Mouse (Mus musculus) hindbrain, embryonic 13.5 days (tissue): ENCODE data around the gene Mfap5. TPM values are rescaled to one million over a fixed set of nuclear protein-coding genes. Genes with fewer than 3 reads are reported as not detected.
"Not testable (repeated sequence)": the region's sequence is repeated elsewhere in the genome, so short reads cannot be mapped to it uniquely, and the experiment has no call there.

Source experiments
- ATAC-seq: fragments of 200-750 bp; cut with Nextera tagmentation; 2 replicates; pipeline ENCODE4 v1.8.0; 2017; ENCODE audit warnings: moderate TSS enrichment; ENCODE audit not compliant: low FRiP score
- H3K27ac ChIP-seq: fragments of 300-500 bp; sonication (generic); 2 replicates; pipeline ENCODE4 v1.5.1; 2015; ENCODE audit warnings: inconsistent platforms, mild to moderate bottlenecking, moderate library complexity
- H3K27me3 ChIP-seq: fragments of 300-500 bp; sonication (generic); 2 replicates; pipeline ENCODE4 v1.6.1; 2015; ENCODE audit warnings: mild to moderate bottlenecking, inconsistent platforms
- H3K36me3 ChIP-seq: fragments of 300-500 bp; sonication (generic); 2 replicates; pipeline ENCODE4 v1.6.1; 2015; ENCODE audit warnings: mild to moderate bottlenecking, inconsistent platforms
- H3K4me1 ChIP-seq: fragments of 300-500 bp; sonication (generic); replicated peaks from 2 replicates; pipeline ENCODE4 v1.6.1; 2015; ENCODE audit warnings: inconsistent platforms
- H3K4me2 ChIP-seq: fragments of 300-500 bp; sonication (generic); 2 replicates; pipeline ENCODE4 v1.6.1; 2015; ENCODE audit warnings: inconsistent platforms, mild to moderate bottlenecking, moderate library complexity
- H3K4me3 ChIP-seq: fragments of 300-500 bp; sonication (generic); 2 replicates; pipeline ENCODE4 v1.5.1; 2015; ENCODE audit warnings: mild to moderate bottlenecking, inconsistent platforms
- H3K9ac ChIP-seq: fragments of 300-500 bp; sonication (generic); 2 replicates; pipeline ENCODE4 v1.6.1; 2015; ENCODE audit warnings: mild to moderate bottlenecking, inconsistent platforms
- H3K9me3 ChIP-seq: fragments of 300-500 bp; sonication (generic); 2 replicates; pipeline ENCODE4 v1.6.1; 2016; ENCODE audit warnings: inconsistent platforms
- WGBS: fragments of 180-500 bp; shearing (Covaris S2); methylation state at CpG from one replicate; pipeline ENCODE4 v1.1.7; 2015; 5-methylcytosine and 5-hydroxymethylcytosine counted together
- polyA plus RNA-seq: library from polyadenylated mRNA; unstranded; fragments of >200 nt; fragmentation: Nextera tagmentation; extraction: Ambion mirVana; gene quantifications from 2 replicates; pipeline ENCODE4 v1.2.1, GENCODE M21; 2015

Mfap5 gene
- polyA plus RNA-seq, 1 experiment from 2014 or later: 1.9 TPM

GRCm38 (mm10) chr6:122492479-122492878 is 13.2 kb upstream of the Mfap5 start:
- Histone ChIP-seq H3K4me2 (no peak overlapping the region), H3K4me1 (peaks cover 45% of the 10 kb centered on the region)
- WGBS: 38% methylated on average over 6 of the region's 6 CpGs

GRCm38 (mm10) chr6:122493799-122494472 is 11.7 kb upstream of the Mfap5 start:
- H3K4me1 ChIP-seq: peaks cover 45% of the 10 kb centered on the region

More at GRCm38 (mm10) chr6:122492479-122492878, 13.2 kb upstream of the Mfap5 start:
- Histone ChIP-seq H3K27me3 (0 out of 2 replicates have a peak, but pooled peaks cover 9% of the 10 kb centered on the region), H3K36me3 (no peaks in the 10 kb centered on the region), H3K27ac (no peak overlapping the region), H3K9ac (no peak overlapping the region), H3K4me3 (peak overlapping the region; percentile 39; the same call in 1 of the 2 replicates), H3K9me3 (no peaks in the 10 kb centered on the region)
- no peak for ATAC-seq

DNA sequence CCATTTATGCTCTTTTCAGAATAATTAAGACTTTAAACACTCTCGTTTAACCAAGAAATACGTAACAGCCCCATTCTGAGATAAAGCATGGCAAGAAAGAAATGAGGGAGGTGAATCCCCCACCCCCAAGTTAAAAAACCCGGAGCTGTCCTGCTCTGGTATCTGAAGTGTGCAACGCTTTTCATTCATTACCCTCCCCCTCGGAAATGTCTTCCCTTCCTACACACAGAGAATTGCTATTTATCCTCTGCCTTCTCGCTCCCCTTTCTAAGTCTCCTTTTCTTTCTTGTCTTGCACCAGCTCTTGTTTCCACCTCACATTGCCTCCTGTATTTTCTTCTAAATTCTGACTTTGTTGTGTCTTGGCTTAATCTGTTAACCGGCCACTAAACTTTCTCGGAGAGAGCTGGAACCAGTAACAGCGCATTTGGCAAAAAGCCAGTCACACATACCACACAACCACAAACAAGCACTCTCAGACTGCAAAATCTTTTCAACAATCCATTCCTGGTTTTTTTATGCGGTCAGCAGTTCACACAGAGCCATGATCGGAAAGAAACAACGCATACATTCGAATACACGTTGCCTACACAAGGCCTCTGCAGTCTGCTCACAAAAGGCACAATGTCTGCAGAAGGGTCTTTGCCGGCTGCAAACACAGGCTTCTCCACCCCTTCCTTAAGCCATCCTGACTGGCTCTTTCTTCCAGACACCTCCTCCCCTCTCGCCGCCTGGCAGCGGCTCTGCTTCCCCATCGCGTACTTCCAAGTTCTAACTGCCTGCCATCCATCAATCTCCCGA is 10.4 kb upstream of the Mfap5 start:
- WGBS: 5% methylated on average over 21 of the region's 21 CpGs

More at GRCm38 (mm10) chr6:122493799-122494472, 11.7 kb upstream of the Mfap5 start:
- Histone ChIP-seq H3K4me2 (no peak overlapping the region), H3K27ac (peak overlapping the region; percentile 75; the same call in 1 of the 2 replicates), H3K9ac (no peak overlapping the region), H3K9me3 (no peaks in the 10 kb centered on the region), H3K4me3 (no peak overlapping the region), H3K27me3 (0 out of 2 replicates have a peak, but pooled peaks cover 11% of the 10 kb centered on the region), H3K36me3 (no peaks in the 10 kb centered on the region)
- ATAC-seq: no peak
- WGBS: 33% methylated on average over 6 of the region's 6 CpGs

GRCm38 (mm10) chr6:122496501-122496900 is 9.1 kb upstream of the Mfap5 start:
- 38% methylated on average over 5 of the region's 5 CpGs for WGBS
- peak overlapping the region; percentile 25; the same call in 1 of the 2 replicates for H3K4me2 ChIP-seq
- peaks cover 38% of the 10 kb centered on the region for H3K4me1 ChIP-seq
- H3K27me3 ChIP-seq: 0 out of 2 replicates have a peak, but pooled peaks cover 11% of the 10 kb centered on the region
- no peak for ATAC-seq
- H3K27ac ChIP-seq: peak overlapping the region; percentile 75
- H3K9me3 ChIP-seq: no peaks in the 10 kb centered on the region
- no peaks in the 10 kb centered on the region for H3K36me3 ChIP-seq
- no peak overlapping the region for H3K9ac ChIP-seq
- H3K4me3 ChIP-seq: no peak overlapping the region

More for the DNA sequence above, 10.4 kb upstream of the Mfap5 start:
- 0 out of 2 replicates have a peak, but pooled peaks cover 11% of the 10 kb centered on the region for H3K27me3 ChIP-seq
- no peaks in the 10 kb centered on the region for H3K9me3 ChIP-seq
- peak overlapping the region; percentile 75 for H3K27ac ChIP-seq
- peak overlapping the region; percentile 37 for H3K4me2 ChIP-seq
- ATAC-seq: peak; percentile 73
- no peaks in the 10 kb centered on the region for H3K36me3 ChIP-seq
- peak overlapping the region; percentile 7; the same call in 1 of the 2 replicates for H3K4me3 ChIP-seq
- H3K9ac ChIP-seq: 0 out of 2 replicates have a peak overlapping the region, but pooled peaks have one; percentile 30
- peaks cover 45% of the 10 kb centered on the region for H3K4me1 ChIP-seq

DNA sequence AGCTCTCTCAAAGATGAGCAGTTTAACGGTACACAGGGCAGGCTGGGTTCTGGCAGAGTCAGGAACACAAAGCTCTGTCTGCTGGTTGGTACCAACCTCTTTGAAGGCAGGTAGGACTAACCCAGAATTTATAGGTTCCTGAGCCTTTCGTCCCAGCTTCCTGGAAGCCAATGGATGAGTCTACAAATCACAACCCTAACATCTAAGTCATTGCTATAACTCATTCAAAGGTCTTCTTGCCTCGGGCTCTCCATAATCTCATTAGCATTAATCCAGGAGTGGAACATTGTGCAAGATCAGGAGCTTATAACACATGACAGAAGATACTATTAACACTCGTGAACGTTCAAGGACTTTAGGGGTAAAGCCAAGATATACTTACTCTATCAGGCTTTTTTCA is 7.0 kb upstream of the Mfap5 start, which contains the start of gene Rimklb:
TSS of gene Rimklb (minus strand) at position 101 of the 400 bp plus-strand sequence.
- WGBS: 84% methylated on average over 5 of the region's 5 CpGs
- ATAC-seq: no peak

DNA sequence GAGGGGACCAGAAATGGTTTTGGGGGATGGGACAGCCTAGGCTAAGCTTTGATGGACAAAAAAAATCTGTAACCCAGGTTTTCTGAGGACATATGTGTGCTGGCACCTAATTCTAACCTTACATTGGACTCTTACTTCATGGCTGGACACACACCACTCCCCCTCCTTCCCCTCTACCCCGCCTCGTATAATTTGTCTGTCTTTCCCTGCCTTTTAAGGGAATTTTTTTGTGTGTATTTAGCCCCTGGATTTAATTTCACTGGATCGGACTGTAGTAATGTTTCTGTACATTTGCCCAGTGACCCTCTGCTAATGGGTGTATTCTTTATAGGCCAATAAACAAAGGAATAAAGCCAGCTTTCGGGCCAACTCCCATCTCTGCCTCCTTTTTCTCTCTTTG is 604 bp upstream of the Mfap5 start:
- no peak for ATAC-seq
- Histone ChIP-seq H3K9ac (no peak overlapping the region), H3K4me2 (no peak overlapping the region), H3K9me3 (no peaks in the 10 kb centered on the region), H3K27ac (no peak overlapping the region), H3K27me3 (no peaks in the 10 kb centered on the region), H3K4me1 (no peaks in the 10 kb centered on the region), H3K4me3 (no peak overlapping the region), H3K36me3 (no peaks in the 10 kb centered on the region)
- 80% methylated on average over 4 of the region's 4 CpGs for WGBS

More for the DNA sequence above, 7.0 kb upstream of the Mfap5 start, which contains the start of gene Rimklb:
- no peak within 1 kb of the TSS for H3K9ac ChIP-seq
- H3K36me3 ChIP-seq: no peaks in the 10 kb centered on the region
- H3K4me2 ChIP-seq: no peak within 1 kb of the TSS
- H3K4me1 ChIP-seq: peaks cover 30% of the 10 kb centered on the region
- H3K4me3 ChIP-seq: no peak within 1 kb of the TSS
- no peak within 1 kb of the TSS for H3K27ac ChIP-seq
- H3K27me3 ChIP-seq: 0 out of 2 replicates have a peak, but pooled peaks cover 3% of the 10 kb centered on the region
- H3K9me3 ChIP-seq: no peaks in the 10 kb centered on the region

GRCm38 (mm10) chr6:122508494-122508893 is 2.8 kb downstream of the Mfap5 start:
- Histone ChIP-seq H3K36me3 (no peaks in the 10 kb centered on the region), H3K27ac (no peak overlapping the region), H3K4me3 (no peak overlapping the region), H3K4me2 (no peak overlapping the region), H3K27me3 (no peaks in the 10 kb centered on the region), H3K4me1 (no peaks in the 10 kb centered on the region), H3K9me3 (no peaks in the 10 kb centered on the region), H3K9ac (no peak overlapping the region)
- 85% methylated on average over 8 of the region's 8 CpGs for WGBS
- no peak for ATAC-seq

DNA sequence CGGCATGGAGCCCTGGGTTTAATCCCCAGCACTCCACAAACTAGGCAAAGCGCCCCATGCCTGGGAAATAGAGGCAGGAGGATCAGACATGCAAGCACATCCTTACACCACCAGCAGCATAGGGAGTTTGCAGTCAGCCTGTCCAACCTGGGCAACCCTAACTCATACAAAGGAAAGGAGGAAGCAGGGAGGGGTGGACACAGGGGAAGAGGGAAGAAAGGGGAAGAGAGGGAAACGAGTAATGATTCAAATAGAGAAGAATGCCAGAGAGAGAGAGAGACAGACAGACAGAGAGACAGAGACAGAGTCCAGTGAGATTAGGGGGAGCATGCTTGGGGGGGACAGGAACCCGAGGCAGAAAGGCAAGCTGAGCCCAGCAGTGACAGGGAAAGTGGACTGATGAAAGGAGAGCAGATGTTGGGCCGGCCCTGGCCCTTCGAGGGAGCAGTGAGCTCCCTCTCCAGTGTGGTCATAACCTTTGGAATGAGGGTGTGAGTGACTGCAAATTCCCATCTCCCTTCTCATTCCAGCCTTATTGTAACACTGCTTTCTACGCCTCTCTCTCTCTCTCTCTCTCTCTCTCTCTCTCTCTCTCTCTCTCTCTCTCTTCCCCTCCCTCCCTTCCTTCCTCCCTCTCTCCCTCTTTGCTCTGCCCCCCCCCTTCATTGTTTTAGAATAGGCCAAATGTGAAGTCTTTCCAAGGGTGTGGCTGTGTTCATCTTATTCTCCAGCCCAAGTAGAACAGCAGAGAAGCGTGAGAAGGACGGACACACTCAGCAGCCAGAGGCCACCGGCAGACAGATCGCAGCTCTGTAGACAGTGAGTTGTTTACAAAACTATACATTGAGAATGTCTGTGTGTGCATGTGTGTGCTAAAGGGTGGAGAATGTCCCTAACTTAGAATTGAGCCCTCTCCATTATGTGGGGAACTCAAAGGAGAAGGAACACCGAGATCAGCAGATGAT is 7.6 kb downstream of the Mfap5 start:
- no peaks in the 10 kb centered on the region for H3K27me3 ChIP-seq
- ATAC-seq: no peak
- H3K4me2 ChIP-seq: no peak overlapping the region
- no peaks in the 10 kb centered on the region for H3K9me3 ChIP-seq
- no peak overlapping the region for H3K9ac ChIP-seq
- no peak overlapping the region for H3K4me3 ChIP-seq
- WGBS: 71% methylated on average over 12 of the region's 12 CpGs
- no peaks in the 10 kb centered on the region for H3K4me1 ChIP-seq
- H3K27ac ChIP-seq: no peak overlapping the region
- H3K36me3 ChIP-seq: no peaks in the 10 kb centered on the region

- 90% methylated on average over 3 of the region's 3 CpGs for WGBS
- Histone ChIP-seq H3K9ac (no peak overlapping the region), H3K4me3 (no peak overlapping the region), H3K4me2 (no peak overlapping the region), H3K4me1 (no peaks in the 10 kb centered on the region), H3K36me3 (no peaks in the 10 kb centered on the region), H3K27me3 (no peaks in the 10 kb centered on the region), H3K27ac (no peak overlapping the region), H3K9me3 (no peaks in the 10 kb centered on the region)
- ATAC-seq: no peak
Measured at GRCm38 (mm10) chr6:122514312-122514711, 8.7 kb downstream of the Mfap5 start.

DNA sequence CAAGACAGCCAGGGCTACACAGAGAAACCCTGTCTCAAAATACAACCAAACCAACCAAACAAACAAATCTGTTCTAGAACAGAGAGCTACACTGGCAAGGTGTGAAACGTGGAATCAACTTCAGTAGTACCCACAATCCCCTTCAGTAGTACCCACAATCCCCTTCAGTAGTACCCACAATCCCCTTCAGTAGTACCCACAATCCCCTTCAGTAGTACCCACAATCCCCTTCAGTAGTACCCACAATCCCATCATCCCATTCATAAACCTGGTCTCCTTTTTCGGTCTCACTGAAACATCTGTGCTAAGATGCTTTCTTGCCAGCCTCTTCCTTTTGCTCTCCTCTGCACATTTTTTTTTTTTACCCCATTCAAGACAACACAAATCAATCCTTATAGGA is 10.1 kb downstream of the Mfap5 start:
- not testable (repeated sequence) for ATAC-seq
- 96% methylated on average over 2 of the region's 2 CpGs for WGBS

DNA sequence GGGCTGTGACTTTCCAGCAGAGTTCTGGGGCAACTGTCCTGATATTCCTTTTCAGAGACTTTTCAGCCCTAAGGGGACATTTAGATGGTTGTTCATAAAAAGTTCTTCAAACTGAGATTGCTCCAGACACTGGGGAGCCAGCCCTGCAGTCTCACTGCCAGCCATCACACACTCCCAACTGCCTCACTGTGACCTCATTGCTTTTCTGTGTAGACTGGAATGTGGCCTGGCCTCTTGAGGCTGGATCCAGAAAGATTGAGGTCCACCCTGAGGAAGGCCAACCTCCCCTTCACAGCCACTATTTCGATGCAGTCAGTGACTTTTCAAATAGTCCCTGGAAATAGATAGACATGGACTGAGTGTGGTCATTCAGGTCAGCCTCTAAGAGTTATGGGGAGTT is 12.0 kb downstream of the Mfap5 start:
- Histone ChIP-seq H3K27ac (no peak overlapping the region), H3K4me1 (no peaks in the 10 kb centered on the region), H3K4me2 (no peak overlapping the region), H3K36me3 (no peaks in the 10 kb centered on the region), H3K9ac (no peak overlapping the region), H3K4me3 (no peak overlapping the region), H3K27me3 (no peaks in the 10 kb centered on the region), H3K9me3 (no peaks in the 10 kb centered on the region)
- WGBS: 87% methylated on average over 1 of the region's 1 CpGs
- ATAC-seq: no peak

More for the DNA sequence above, 10.1 kb downstream of the Mfap5 start:
- not testable (repeated sequence) for H3K36me3 ChIP-seq, H3K4me3 ChIP-seq, H3K27ac ChIP-seq, H3K9me3 ChIP-seq, H3K4me1 ChIP-seq, H3K9ac ChIP-seq, H3K27me3 ChIP-seq, H3K4me2 ChIP-seq
